Mouse (Mus musculus) testis, postnatal 10 days (tissue): Measurements from ENCODE around the gene Gck.
"Not testable (repeated sequence)": the region's sequence is repeated elsewhere in the genome, so short reads cannot be mapped to it uniquely, and the experiment has no call there.

Experiments used
- DNase-seq: peaks from one replicate; pipeline ENCODE4 v3.0.0; 2021; ENCODE audit warnings: low spot score

Gck gene

GRCm38 (mm10) chr11:5954965-5955504 is 5.2 kb upstream of the Gck start:
- peak; percentile 66 for DNase-seq

GRCm38 (mm10) chr11:5954435-5954834 is 4.6 kb upstream of the Gck start:
- no peak for DNase-seq

- DNase-seq, result peak; percentile 64
Measured at GRCm38 (mm10) chr11:5953130-5953765, 3.4 kb upstream of the Gck start.

- peak; percentile 71 for DNase-seq
Measured at GRCm38 (mm10) chr11:5952501-5952900, 2.6 kb upstream of the Gck start.

GRCm38 (mm10) chr11:5948546-5949250 is 1.2 kb downstream of the Gck start:
- no peak for DNase-seq

GRCm38 (mm10) chr11:5947796-5948195 is 2.1 kb downstream of the Gck start:
- DNase-seq, result no peak

GRCm38 (mm10) chr11:5945096-5945495 is 4.8 kb downstream of the Gck start:
- DNase-seq, result no peak

GRCm38 (mm10) chr11:5942966-5943365 is 6.9 kb downstream of the Gck start:
- DNase-seq, result no peak

- DNase-seq, result not testable (repeated sequence)
Measured at GRCm38 (mm10) chr11:5934531-5934930, 15.3 kb downstream of the Gck start.

GRCm38 (mm10) chr11:5931947-5932346 is 17.9 kb downstream of the Gck start:
- peak; percentile 63 for DNase-seq

- no peak for DNase-seq
Measured at GRCm38 (mm10) chr11:5930578-5930977, 19.3 kb downstream of the Gck start.

GRCm38 (mm10) chr11:5926696-5927220 is 23.1 kb downstream of the Gck start:
- DNase-seq, result no peak

- no peak for DNase-seq
Measured at GRCm38 (mm10) chr11:5924699-5925098, 25.2 kb downstream of the Gck start.

GRCm38 (mm10) chr11:5920323-5920960 is 29.4 kb downstream of the Gck start:
- no peak for DNase-seq

GRCm38 (mm10) chr11:5919606-5920005 is 30.3 kb downstream of the Gck start:
- DNase-seq, result no peak

- peak; percentile 25 for DNase-seq
Measured at GRCm38 (mm10) chr11:5918111-5918510, 31.8 kb downstream of the Gck start.

- DNase-seq, result peak; percentile 39
Measured at GRCm38 (mm10) chr11:5916178-5916548, 33.7 kb downstream of the Gck start.

- DNase-seq, result peak; percentile 32
Measured at GRCm38 (mm10) chr11:5915429-5916177, 34.3 kb downstream of the Gck start.

GRCm38 (mm10) chr11:5914940-5915339 is 34.9 kb downstream of the Gck start:
- DNase-seq, result peak; percentile 31

GRCm38 (mm10) chr11:5913936-5914335 is 35.9 kb downstream of the Gck start:
- peak; percentile 22 for DNase-seq

- peak; percentile 54 for DNase-seq
Measured at GRCm38 (mm10) chr11:5913256-5913655, 36.6 kb downstream of the Gck start.

GRCm38 (mm10) chr11:5912635-5913034 is 37.2 kb downstream of the Gck start:
- peak; percentile 74 for DNase-seq
